Mouse (Mus musculus): ENCODE measurements around the gene Eml6. TPM values are rescaled to one million over a fixed set of nuclear protein-coding genes. Genes with fewer than 3 reads are reported as not detected.

The Eml6 gene
- total and polyA plus RNA-seq, 3 experiments, result 2.0 to 3.9 (median 2.5) TPM

Other genes starting within 250 kb of the Eml6 start
- gene 4931440F15Rik, start 200.4 kb downstream of the Eml6 start, total RNA-seq (2021), result under 1 TPM; 0.40 to 0.52 TPM
- gene 4931440F15Rik, start 200.4 kb downstream of the Eml6 start, polyA plus RNA-seq (2012; rRNA removed), result 0.10 TPM in 2 replicates
- 100 to 1,000 TPM; 249 to 315 TPM for gene Sptbn1, start 242.1 kb upstream of the Eml6 start, total RNA-seq (2021)
- 40.5 and 53.8 TPM in 2 replicates for gene Sptbn1, start 242.1 kb upstream of the Eml6 start, polyA plus RNA-seq (2012; rRNA removed)